Mouse (Mus musculus) embryo, embryonic 10.5 days (tissue): ENCODE measurements around the gene Fignl2.
"Not testable (repeated sequence)": the region's sequence is repeated elsewhere in the genome, so short reads cannot be mapped to it uniquely, and the experiment has no call there.

Experiments used
- DNase-seq: peaks from one replicate; pipeline ENCODE4 v3.0.0-alpha.2; 2015; ENCODE audit warnings: low spot score

Gene Fignl2

GRCm38 (mm10) chr15:101077813-101078730, at the start of gene Fignl2:
TSS of gene Fignl2 (minus strand) at chr15:101078567.
- peak; percentile 84 for DNase-seq

- no peak for DNase-seq
Measured at GRCm38 (mm10) chr15:101126876-101127544, 48.6 kb upstream of the Fignl2 start.

GRCm38 (mm10) chr15:101125561-101125960, 47.2 kb upstream of the Fignl2 start:
- no peak for DNase-seq

DNA sequence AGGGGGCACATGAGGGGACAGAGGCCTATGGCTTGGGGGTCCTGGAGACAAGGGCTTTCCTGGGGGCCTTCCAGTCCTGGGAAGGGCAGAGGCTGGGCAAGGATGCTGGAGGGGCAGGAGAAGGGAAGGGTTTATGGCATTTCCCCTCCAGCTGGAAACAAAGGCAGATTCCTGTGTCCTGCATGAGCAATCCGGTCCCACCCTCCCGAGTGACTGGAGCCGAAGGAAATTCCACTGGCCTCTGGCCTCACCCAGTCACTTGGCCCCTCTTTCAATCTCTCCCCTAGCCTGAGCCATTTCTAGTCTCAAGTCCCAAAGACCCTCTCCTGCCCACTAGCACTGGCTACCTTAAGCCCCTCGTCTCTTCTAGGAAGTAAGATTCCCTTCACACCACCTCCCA, 44.8 kb upstream of the Fignl2 start:
- DNase-seq = no peak

GRCm38 (mm10) chr15:101122290-101122589, 43.9 kb upstream of the Fignl2 start:
- no peak for DNase-seq

GRCm38 (mm10) chr15:101121411-101122289, 43.3 kb upstream of the Fignl2 start:
- DNase-seq = no peak

GRCm38 (mm10) chr15:101118399-101119125, 40.2 kb upstream of the Fignl2 start:
- DNase-seq = peak; percentile 81

DNA sequence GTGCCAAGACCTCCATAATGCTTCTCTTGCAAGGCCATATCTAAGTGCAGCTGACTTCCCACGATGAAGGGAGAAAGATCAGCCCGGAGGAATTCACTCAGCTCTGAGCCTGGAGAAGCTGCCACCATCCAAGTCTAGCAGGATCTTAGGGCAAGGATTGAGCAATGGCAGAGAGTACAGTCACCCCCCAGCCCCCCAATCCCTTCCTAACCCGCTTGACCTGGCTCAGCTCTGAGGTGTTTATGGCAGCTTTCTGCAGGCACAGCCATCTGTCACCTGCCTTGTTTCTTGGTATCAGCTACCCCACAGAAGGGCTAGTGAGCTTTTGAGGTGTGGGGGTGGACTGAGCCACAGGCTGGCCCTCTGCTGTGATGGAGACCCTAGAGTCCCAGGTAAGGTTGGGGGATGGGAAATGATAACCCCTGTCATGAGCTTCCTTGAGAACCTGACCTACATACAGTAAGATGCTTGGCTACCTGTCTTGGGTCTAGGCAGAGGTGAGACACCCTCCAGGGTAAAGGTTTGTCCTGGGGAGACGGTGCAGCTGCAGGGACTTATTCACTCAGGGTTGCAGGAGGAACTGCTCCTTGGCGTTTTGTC, 37.2 kb upstream of the Fignl2 start, which contains the start of gene Ankrd33:
Gene Ankrd33 (plus strand): TSS at position 245 of the 600 bp plus-strand sequence.
- no peak for DNase-seq

GRCm38 (mm10) chr15:101113778-101114177, 35.4 kb upstream of the Fignl2 start:
- DNase-seq = not testable (repeated sequence)

- no peak for DNase-seq
Measured at GRCm38 (mm10) chr15:101113176-101113575, 34.8 kb upstream of the Fignl2 start.

GRCm38 (mm10) chr15:101107906-101108671, 29.7 kb upstream of the Fignl2 start:
- no peak for DNase-seq

DNA sequence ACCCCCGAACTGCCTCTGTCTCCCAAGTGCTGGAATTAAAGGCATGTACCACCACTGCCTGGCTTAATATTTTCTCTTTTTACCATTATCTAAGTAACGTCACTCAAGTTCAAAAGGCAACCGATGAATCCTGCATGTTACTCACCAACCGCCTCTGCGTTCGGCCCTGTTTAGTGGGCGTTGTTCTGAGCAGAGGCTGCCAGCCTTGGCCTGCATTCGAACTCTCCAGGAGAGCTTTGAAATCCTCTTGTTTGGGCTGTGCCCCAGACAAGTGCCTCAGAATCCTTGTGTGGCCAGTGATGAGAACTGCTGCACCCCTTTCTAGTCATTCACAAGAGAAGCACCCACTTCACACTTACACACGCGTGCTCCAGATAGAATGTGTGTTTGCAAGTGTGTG, 27.6 kb upstream of the Fignl2 start:
- DNase-seq = no peak

DNA sequence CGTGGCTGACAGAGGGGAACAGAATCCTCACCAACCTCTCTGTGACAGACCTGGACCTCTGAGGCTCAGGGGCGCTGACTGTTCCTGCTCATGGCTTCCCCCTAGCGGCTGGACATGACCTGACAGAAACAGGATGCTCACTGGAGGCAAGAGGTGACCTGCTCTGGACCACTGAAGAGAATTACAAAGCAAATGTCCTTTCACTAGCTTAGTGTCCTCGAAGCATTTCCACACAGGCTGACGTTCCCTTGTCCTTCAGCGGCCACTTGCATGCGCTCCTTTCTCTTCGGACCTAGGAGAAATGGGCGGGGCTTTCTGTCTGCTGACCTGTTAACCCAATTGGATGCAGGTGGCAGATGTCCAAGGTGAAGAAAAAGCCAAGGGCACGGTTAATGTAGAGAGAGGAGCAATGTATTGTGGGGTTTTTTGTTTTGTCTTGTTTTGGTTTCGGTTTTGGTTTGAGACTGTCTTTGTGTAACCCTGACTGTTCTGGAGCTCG, 27.2 kb upstream of the Fignl2 start:
- DNase-seq = peak; percentile 89

DNA sequence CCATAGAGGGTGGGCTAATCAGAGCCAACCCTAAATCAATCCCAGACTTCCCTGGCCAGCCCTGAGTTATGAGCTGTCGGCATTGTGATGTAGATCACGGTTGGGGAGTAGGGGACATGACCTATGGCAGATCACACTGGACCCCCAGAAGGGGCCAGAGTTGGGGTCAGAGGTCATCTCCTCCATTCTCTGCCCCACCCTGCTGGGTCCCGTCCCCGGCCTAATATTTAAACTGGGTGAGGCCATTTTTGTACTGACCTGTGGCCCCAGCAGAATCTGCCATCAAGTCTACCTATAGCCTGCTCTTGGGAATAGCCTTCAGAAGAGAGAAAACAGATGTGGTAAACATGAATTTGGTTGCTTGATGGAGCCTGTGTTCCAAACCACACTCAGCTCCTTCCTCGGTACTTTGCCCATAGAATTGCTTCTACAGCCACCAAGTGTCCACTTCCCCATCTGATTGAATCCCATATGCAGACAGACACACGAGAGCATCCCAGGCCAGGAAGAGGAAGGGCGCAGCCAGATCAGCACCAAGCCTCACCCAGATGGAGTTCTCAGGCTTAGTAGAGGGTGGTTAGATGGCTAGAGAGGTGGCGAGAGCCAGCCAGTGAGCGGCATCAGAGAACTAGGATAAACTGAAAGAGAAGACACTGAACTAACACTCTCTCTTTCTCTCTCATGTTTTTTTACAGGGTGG, 25.4 kb upstream of the Fignl2 start:
- no peak for DNase-seq

DNA sequence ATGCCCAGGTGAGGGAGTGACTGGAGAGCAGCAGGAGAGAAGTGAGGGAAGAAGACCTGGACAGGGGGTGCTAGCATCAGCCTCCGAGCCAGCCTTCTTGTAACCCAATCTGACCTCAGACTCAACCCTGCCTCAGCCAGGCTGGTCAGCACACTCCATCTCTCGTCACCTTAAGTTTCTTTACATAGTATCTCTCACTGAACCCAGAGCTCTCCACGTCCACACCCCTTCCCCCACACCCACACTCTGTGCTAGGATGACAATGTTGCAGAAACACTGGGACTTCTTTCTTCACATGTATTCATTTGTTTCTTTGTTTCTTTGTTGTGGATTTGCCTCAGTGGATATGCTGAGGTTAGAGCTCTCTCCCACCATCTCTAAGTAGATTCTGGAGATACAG, 22.6 kb upstream of the Fignl2 start:
- no peak for DNase-seq

- peak; percentile 89 for DNase-seq
Measured at GRCm38 (mm10) chr15:101097985-101098651, 19.8 kb upstream of the Fignl2 start.

GRCm38 (mm10) chr15:101095392-101095791, 17.0 kb upstream of the Fignl2 start:
- DNase-seq = peak; percentile 73

DNA sequence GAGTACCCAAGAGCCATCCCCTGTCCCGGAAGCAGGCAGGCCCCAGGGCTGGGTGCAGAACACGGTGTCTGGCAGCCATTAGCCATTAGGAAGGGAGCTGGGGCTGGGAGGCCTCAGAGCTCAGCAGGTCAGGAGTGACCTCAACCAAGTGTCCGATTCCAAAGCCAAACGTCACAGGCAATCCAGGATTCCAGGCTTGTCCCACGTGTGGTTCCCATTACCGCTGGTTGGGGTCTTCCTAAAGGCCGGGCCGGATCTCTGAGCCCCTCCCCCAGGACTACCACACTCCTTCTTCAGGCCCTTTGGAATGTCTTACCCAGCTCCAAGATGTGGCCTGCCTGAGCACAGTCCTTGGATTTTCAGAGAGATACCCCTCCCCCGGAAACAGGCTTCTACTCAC, 16.6 kb upstream of the Fignl2 start:
- peak; percentile 87 for DNase-seq

GRCm38 (mm10) chr15:101093988-101094387, 15.6 kb upstream of the Fignl2 start:
- peak; percentile 64 for DNase-seq
